Mouse (Mus musculus) heart, postnatal 10 days (tissue): ENCODE results near the gene Grxcr1. TPM values are rescaled to one million over a fixed set of nuclear protein-coding genes. Genes with fewer than 3 reads are reported as not detected.

Experiments used
- total RNA-seq, 2 experiments: library from RNA; stranded (reverse); gene quantifications; 2 replicates each; pipeline ENCODE4 v1.2.3; 2021

Grxcr1 gene
- total RNA-seq, 2 experiments from 2014 or later, result not detected

Other genes with a start within 250 kb of the Grxcr1 start
- gene Atp8a1, start 184.4 kb upstream of the Grxcr1 start, total RNA-seq, result 10 to 100 TPM; 19.2 to 20.3 TPM
- not detected for gene Gm5108, start 90.2 kb upstream of the Grxcr1 start, total RNA-seq
- gene Gm21905, start 85.4 kb upstream of the Grxcr1 start, total RNA-seq, result not detected